Mouse (Mus musculus) right cerebral cortex, postnatal 25 days (tissue): ENCODE measurements at regions not wholly inside any gene's neighbourhood (a gene's known extent, or its start where the extent isn't known, plus 50 kb on each side); places are given as distances from the start of the nearest gene placed in this dataset.
A peak's percentile ranks its signal among the peaks of the same experiment; 100 is the strongest.

Experiments used
- DNase-seq: peaks from one replicate; pipeline ENCODE4 v3.0.0; 2022

- peak; percentile 12 for DNase-seq
These were observed 98.7 kb upstream of the Lin7c start for GRCm38 (mm10) chr2:109791921-109792320.

GRCm38 (mm10) chr2:109816993-109817392 lies 73.7 kb upstream of the Lin7c start:
- no peak for DNase-seq

GRCm38 (mm10) chr2:109820357-109820756 lies 70.3 kb upstream of the Lin7c start:
- no peak for DNase-seq

GRCm38 (mm10) chr2:109820869-109821268 lies 69.8 kb upstream of the Lin7c start:
- DNase-seq, result no peak

GRCm38 (mm10) chr2:109822993-109823830 lies 67.4 kb upstream of the Lin7c start:
- DNase-seq, result no peak

- no peak for DNase-seq
These were observed 50.4 kb upstream of the Lin7c start for GRCm38 (mm10) chr2:109840258-109840657.
